Mouse (Mus musculus): ENCODE results near the gene Mrps5. TPM values are rescaled to one million over a fixed set of nuclear protein-coding genes. Genes with fewer than 3 reads are reported as not detected.

The Mrps5 gene
- 159 and 170 TPM in 2 replicates for polyA plus RNA-seq (2014; fragmentation: Nextera tagmentation; extraction: Ambion mirVana)

DNA sequence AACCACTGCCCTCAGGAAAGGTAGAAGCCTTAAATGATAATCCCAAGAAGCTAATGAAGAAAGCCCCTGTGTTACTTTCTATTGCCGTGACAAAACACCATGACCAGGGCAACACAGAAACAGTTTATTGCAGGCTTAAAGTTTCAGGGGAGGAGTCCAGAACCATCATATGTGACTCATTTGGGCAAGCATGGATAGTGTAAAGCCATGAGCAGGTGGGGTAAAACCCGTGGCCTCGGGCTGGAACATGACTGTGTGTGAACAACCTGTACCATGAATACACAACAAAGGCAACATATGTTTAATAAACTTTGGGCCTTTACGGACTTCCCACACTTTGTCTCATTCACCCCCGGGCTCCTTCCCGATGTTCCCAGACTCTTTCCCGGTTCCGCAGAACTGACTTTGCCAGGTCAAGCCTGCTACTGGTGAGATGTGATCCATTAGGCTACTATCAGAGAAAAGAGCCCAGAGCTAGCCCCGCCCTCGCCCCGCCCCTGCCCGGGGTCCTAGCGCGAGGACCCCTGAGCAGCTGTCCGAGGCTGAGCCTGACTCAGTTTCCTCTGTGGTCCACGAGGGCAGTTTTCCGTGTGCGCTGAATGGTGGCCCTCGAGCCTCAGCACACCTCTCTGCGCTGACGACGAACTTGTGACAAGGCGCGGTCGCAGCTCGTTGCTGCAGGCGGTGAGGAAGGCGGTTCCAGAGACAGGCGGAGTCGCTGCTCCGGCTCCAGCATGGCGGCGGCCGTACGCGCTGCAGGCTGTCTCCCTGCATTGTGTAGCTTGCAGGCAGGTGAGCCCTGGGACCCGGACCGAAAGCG is at the start of gene Mrps5, which contains the start of gene Zfp661:
Gene Mrps5, plus strand, starts transcription at position 529 of the 820 bp plus-strand sequence.
Gene Zfp661, minus strand, starts transcription at position 401 of the 820 bp plus-strand sequence.
- peak; percentile 88 for ATAC-seq (ENCODE audit: low FRiP score)
- Histone ChIP-seq H3K27ac (ENCODE audit: low read depth, low read length) (peak within 1 kb of the TSS; percentile 87), H3K4me1 (ENCODE audit: control insufficient read depth, insufficient read depth, low read length) (peaks cover 20% of the 10 kb centered on the region), H3K4me3 (ENCODE audit: low read depth, low read length) (peak within 1 kb of the TSS; percentile 92), H3K9me3 (ENCODE audit: control insufficient read depth, low read length) (no peaks in the 10 kb centered on the region), H3K9ac (ENCODE audit: low read length) (peak within 1 kb of the TSS; percentile 85), H3K4me2 (peak within 1 kb of the TSS; percentile 67), H3K27me3 (ENCODE audit: control insufficient read depth, insufficient read depth, low read length) (no peaks in the 10 kb centered on the region), H3K36me3 (ENCODE audit: control insufficient read depth, insufficient read depth, low read length) (no peaks in the 10 kb centered on the region)
- WGBS, result 5% methylated on average over 39 of the region's 39 CpGs
- DNase-seq (ENCODE audit: low spot score, missing footprints), result peak; percentile 99

DNA sequence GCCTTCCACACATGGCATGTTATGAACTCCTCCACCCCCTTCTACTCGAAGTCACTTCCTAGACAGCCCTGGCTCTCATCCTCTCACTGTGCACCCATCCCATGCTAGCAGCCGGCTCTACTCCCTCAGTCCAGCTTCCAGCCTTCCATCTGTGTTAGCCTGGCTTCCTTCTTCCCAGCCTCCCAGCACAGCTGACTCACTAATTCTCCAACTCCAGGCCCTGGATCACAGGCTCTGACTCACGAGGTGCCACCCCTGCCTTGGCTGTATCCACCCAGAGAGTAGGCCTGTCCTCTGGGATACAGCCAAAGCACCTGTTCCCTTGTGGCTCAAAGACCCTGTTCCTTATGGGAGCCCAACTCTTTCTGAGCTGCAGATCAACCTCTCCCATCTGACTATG is 49.5 kb upstream of the Mrps5 start:
- H3K27me3 ChIP-seq (ENCODE audit: control insufficient read depth, insufficient read depth, low read length), result peaks cover 34% of the 10 kb centered on the region

DNA sequence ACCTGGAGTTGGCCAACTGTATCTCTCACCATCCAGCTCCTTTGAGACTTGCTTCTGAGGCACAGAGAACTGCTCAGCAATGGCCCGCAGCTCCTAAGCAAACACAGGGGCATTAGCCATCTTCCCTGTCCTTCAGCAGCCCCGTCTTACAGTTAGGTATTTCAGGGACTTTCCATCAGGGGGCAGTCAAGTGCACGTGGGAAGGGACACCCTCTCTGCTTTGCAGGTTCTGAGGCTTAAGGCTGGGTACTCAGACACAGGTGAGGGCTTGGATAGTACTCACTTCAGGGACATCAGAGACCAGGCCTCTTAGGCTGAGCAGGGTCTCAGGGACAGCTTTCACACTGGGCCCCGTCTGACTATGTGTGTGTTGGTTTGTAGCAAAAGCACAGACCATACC is 47.5 kb upstream of the Mrps5 start:
- 29% methylated on average over 4 of the region's 4 CpGs for WGBS
- peaks cover 5% of the 10 kb centered on the region; the same call in 1 of the 2 replicates for H3K4me1 ChIP-seq (ENCODE audit: control insufficient read depth, insufficient read depth, low read length)
- no peak overlapping the region for H3K9ac ChIP-seq (ENCODE audit: low read length)
- no peak overlapping the region for H3K4me3 ChIP-seq (ENCODE audit: low read depth, low read length)
- ATAC-seq (ENCODE audit: low FRiP score) (no peak), DNase-seq (ENCODE audit: low spot score, missing footprints) (peak; percentile 80)
- H3K36me3 ChIP-seq (ENCODE audit: control insufficient read depth, insufficient read depth, low read length), result no peaks in the 10 kb centered on the region
- H3K9me3 ChIP-seq (ENCODE audit: control insufficient read depth, low read length), result no peaks in the 10 kb centered on the region
- no peak overlapping the region for H3K27ac ChIP-seq (ENCODE audit: low read depth, low read length)
- H3K4me2 ChIP-seq, result no peak overlapping the region
- H3K27me3 ChIP-seq (ENCODE audit: control insufficient read depth, insufficient read depth, low read length), result peaks cover 35% of the 10 kb centered on the region

More for the DNA sequence above, 49.5 kb upstream of the Mrps5 start:
- H3K4me1 ChIP-seq (ENCODE audit: control insufficient read depth, insufficient read depth, low read length), result peaks cover 5% of the 10 kb centered on the region; the same call in 1 of the 2 replicates
- H3K9ac ChIP-seq (ENCODE audit: low read length), result no peak overlapping the region
- H3K36me3 ChIP-seq (ENCODE audit: control insufficient read depth, insufficient read depth, low read length), result no peaks in the 10 kb centered on the region
- H3K9me3 ChIP-seq (ENCODE audit: control insufficient read depth, low read length), result no peaks in the 10 kb centered on the region
- H3K4me2 ChIP-seq, result no peak overlapping the region
- WGBS, result 80% methylated on average over 3 of the region's 3 CpGs
- DNase-seq (ENCODE audit: low spot score, missing footprints), result peak; percentile 47
- H3K4me3 ChIP-seq (ENCODE audit: low read depth, low read length), result no peak overlapping the region
- ATAC-seq (ENCODE audit: low FRiP score), result no peak
- H3K27ac ChIP-seq (ENCODE audit: low read depth, low read length), result no peak overlapping the region

DNA sequence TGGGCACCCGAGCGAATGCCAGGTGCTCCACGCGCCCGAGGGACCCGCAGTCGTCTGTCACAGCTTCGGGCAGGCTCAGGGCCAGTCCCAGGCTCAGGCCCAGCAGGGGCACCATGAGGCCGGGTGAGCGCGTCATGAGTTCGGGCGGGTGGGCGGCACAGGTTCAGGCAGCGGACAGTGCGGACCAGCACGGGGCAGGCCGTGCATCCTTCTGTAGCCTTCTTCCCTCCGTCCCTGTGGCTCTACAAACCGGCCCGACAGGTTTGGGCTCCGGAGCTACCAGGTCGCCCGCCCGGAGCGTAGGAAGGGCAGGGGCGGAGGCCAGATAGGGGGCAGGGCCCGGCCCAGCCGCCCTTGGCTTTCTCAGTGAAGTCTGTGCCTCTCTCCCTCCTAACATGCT is 45.8 kb upstream of the Mrps5 start, which contains the start of gene Prom2:
Gene Prom2, minus strand, starts transcription at position 283 of the 400 bp plus-strand sequence.
- ATAC-seq (ENCODE audit: low FRiP score), result no peak
- H3K4me2 ChIP-seq, result peak within 1 kb of the TSS; percentile 31
- WGBS, result 2% methylated on average over 28 of the region's 29 CpGs
- no peak for DNase-seq (ENCODE audit: low spot score, missing footprints)
- peaks cover 35% of the 10 kb centered on the region for H3K27me3 ChIP-seq (ENCODE audit: control insufficient read depth, insufficient read depth, low read length)
- peak within 1 kb of the TSS; percentile 38; the same call in 1 of the 2 replicates for H3K9ac ChIP-seq (ENCODE audit: low read length)
- H3K9me3 ChIP-seq (ENCODE audit: control insufficient read depth, low read length), result no peaks in the 10 kb centered on the region
- H3K4me1 ChIP-seq (ENCODE audit: control insufficient read depth, insufficient read depth, low read length), result peaks cover 5% of the 10 kb centered on the region; the same call in 1 of the 2 replicates
- H3K36me3 ChIP-seq (ENCODE audit: control insufficient read depth, insufficient read depth, low read length), result no peaks in the 10 kb centered on the region
- H3K27ac ChIP-seq (ENCODE audit: low read depth, low read length), result no peak within 1 kb of the TSS
- 0 out of 2 replicates have a peak within 1 kb of the TSS, but pooled peaks have one; percentile 7 for H3K4me3 ChIP-seq (ENCODE audit: low read depth, low read length)

DNA sequence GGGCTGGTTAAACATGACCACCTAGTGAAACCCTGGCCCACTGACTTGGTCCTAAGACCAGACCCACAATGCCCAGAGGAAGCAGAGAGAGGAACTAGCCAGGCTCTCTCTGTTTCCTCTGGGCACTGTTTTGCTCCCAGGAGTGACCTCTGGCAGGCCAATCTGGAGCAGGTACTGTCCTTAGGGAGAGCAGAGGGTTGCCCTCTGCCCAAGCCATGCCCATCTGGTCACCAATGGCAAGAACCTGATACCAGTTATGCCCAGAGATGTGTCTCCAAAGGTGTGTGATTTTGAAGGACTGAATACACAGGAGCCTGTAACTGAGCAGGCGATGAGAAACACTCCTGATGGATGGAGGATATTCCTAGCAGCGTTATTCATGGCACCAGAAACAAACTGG is 45.3 kb upstream of the Mrps5 start:
- Histone ChIP-seq H3K4me2 (no peak overlapping the region), H3K4me1 (ENCODE audit: control insufficient read depth, insufficient read depth, low read length) (peaks cover 5% of the 10 kb centered on the region; the same call in 1 of the 2 replicates), H3K4me3 (ENCODE audit: low read depth, low read length) (no peak overlapping the region), H3K36me3 (ENCODE audit: control insufficient read depth, insufficient read depth, low read length) (no peaks in the 10 kb centered on the region), H3K9me3 (ENCODE audit: control insufficient read depth, low read length) (no peaks in the 10 kb centered on the region), H3K27me3 (ENCODE audit: control insufficient read depth, insufficient read depth, low read length) (peaks cover 35% of the 10 kb centered on the region), H3K27ac (ENCODE audit: low read depth, low read length) (no peak overlapping the region), H3K9ac (ENCODE audit: low read length) (no peak overlapping the region)
- ATAC-seq (ENCODE audit: low FRiP score) (no peak), DNase-seq (ENCODE audit: low spot score, missing footprints) (no peak)
- 97% methylated on average over 2 of the region's 2 CpGs for WGBS

DNA sequence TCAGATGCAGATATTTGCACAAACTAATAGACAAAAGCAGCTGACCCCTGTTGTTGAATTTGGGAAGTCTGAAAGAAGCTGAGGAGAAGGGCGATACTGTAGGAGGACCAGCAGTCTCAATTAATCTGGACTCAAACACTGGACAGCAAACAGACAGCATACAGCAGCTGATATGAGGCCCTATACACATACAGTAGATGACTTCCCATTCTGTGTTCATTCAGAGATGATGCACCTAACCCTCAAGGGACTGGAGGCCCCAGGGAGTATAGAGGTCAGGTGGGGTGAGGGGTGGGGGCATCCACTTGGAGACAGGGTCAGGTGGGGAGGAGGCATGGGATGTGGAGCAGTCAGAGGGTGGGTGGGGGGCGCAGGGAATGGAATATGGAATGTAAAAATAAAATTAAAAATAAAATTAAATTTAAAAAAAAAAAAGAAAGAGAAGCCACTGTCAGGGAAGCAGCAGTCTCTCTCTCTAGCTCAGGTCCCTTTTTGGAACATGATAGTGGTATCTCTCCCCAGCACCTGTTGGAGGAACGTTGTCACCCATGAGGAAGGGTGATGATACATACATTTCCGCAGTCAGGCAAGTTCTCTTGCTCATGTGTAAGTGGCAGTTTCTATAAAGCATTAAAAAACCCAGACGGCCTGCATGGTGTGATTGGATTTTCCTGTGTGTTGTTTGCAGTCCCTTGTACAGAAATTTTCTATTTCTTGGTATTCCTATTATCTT is 38.5 kb upstream of the Mrps5 start:
- H3K4me1 ChIP-seq (ENCODE audit: control insufficient read depth, insufficient read depth, low read length), result no peaks in the 10 kb centered on the region
- no peaks in the 10 kb centered on the region for H3K9me3 ChIP-seq (ENCODE audit: control insufficient read depth, low read length)
- H3K9ac ChIP-seq (ENCODE audit: low read length), result no peak overlapping the region
- ATAC-seq (ENCODE audit: low FRiP score), result no peak
- no peak for DNase-seq (ENCODE audit: low spot score, missing footprints)
- H3K27ac ChIP-seq (ENCODE audit: low read depth, low read length), result no peak overlapping the region
- WGBS, result 71% methylated on average over 5 of the region's 5 CpGs
- H3K4me3 ChIP-seq (ENCODE audit: low read depth, low read length), result no peak overlapping the region
- H3K36me3 ChIP-seq (ENCODE audit: control insufficient read depth, insufficient read depth, low read length), result no peaks in the 10 kb centered on the region
- no peaks in the 10 kb centered on the region for H3K27me3 ChIP-seq (ENCODE audit: control insufficient read depth, insufficient read depth, low read length)
- H3K4me2 ChIP-seq, result no peak overlapping the region

DNA sequence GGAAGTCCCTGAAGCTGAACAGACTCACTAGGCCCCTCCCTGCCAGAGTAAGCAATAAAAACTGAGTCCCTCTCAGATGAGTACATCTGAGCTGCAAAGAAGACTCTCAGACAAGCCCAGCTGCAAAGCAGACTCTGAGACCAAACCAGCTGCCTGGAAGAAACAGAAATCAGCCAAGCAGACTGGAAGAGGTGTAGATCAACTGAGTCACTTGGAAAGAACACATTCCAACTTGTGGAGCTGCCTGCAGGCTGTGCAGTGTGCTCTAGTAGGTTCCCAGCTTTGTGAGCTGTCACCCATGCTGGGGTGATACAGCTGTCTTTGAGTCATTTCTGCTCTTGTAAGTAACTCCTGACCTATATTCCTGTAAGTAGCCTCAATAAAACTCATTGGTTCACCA is 37.3 kb upstream of the Mrps5 start:
- Histone ChIP-seq H3K4me2 (no peak overlapping the region), H3K27me3 (ENCODE audit: control insufficient read depth, insufficient read depth, low read length) (no peaks in the 10 kb centered on the region), H3K4me1 (ENCODE audit: control insufficient read depth, insufficient read depth, low read length) (no peaks in the 10 kb centered on the region), H3K27ac (ENCODE audit: low read depth, low read length) (no peak overlapping the region), H3K9me3 (ENCODE audit: control insufficient read depth, low read length) (no peaks in the 10 kb centered on the region), H3K36me3 (ENCODE audit: control insufficient read depth, insufficient read depth, low read length) (no peaks in the 10 kb centered on the region), H3K4me3 (ENCODE audit: low read depth, low read length) (no peak overlapping the region), H3K9ac (ENCODE audit: low read length) (no peak overlapping the region)
- DNase-seq (ENCODE audit: low spot score, missing footprints), result no peak
- ATAC-seq (ENCODE audit: low FRiP score), result no peak

DNA sequence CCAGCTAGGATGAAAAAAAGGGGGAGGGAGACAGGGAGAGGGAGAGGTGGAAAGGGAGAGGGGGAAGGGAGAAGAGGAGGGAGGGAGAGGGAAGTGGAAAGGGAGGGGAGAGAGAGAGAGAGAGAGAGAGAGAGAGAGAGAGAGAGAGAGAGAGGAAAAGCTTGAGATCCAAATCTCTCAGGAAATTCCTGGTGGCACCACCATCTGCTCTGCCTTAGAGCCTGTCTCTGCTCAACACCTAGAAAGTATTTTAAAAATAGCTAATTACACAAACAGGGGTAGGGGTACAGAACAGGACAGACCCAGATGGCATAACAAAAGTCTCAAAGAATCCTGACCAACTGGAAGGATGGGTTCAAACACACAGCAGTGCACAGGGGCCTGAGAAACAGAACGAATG is 36.6 kb upstream of the Mrps5 start:
- WGBS, result 80% methylated on average over 1 of the region's 1 CpGs

DNA sequence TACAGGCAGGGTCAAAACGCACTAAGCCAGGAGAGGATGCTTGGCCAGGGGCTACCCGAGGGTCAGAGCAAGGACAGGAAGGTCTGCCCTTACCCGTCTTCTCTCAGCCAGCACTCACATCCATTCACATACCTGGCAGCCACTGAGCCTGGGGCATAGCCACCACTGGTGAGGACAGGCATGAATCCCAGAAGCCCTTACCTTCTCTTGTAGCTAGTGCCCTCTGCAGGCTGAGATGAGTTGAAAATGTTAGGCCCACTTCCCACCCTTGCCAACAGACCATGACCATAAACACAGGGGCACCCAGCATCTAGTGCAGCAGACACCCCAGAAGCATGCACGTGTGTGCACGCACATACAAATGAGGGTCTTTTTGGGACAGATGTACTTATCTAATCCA is 35.9 kb upstream of the Mrps5 start:
- 49% methylated on average over 5 of the region's 5 CpGs for WGBS
- H3K36me3 ChIP-seq (ENCODE audit: control insufficient read depth, insufficient read depth, low read length), result no peaks in the 10 kb centered on the region
- H3K9ac ChIP-seq (ENCODE audit: low read length), result no peak overlapping the region
- no peak overlapping the region for H3K4me3 ChIP-seq (ENCODE audit: low read depth, low read length)
- no peak for ATAC-seq (ENCODE audit: low FRiP score)
- no peak for DNase-seq (ENCODE audit: low spot score, missing footprints)
- no peak overlapping the region for H3K27ac ChIP-seq (ENCODE audit: low read depth, low read length)
- no peaks in the 10 kb centered on the region for H3K27me3 ChIP-seq (ENCODE audit: control insufficient read depth, insufficient read depth, low read length)
- no peak overlapping the region for H3K4me2 ChIP-seq
- no peaks in the 10 kb centered on the region for H3K4me1 ChIP-seq (ENCODE audit: control insufficient read depth, insufficient read depth, low read length)
- H3K9me3 ChIP-seq (ENCODE audit: control insufficient read depth, low read length), result no peaks in the 10 kb centered on the region

More for the DNA sequence above, 36.6 kb upstream of the Mrps5 start:
- H3K4me3 ChIP-seq (ENCODE audit: low read depth, low read length), result no peak overlapping the region
- H3K4me2 ChIP-seq, result no peak overlapping the region
- H3K36me3 ChIP-seq (ENCODE audit: control insufficient read depth, insufficient read depth, low read length), result no peaks in the 10 kb centered on the region
- no peak overlapping the region for H3K9ac ChIP-seq (ENCODE audit: low read length)
- H3K4me1 ChIP-seq (ENCODE audit: control insufficient read depth, insufficient read depth, low read length), result no peaks in the 10 kb centered on the region
- DNase-seq (ENCODE audit: low spot score, missing footprints) (no peak), ATAC-seq (ENCODE audit: low FRiP score) (no peak)
- no peaks in the 10 kb centered on the region for H3K27me3 ChIP-seq (ENCODE audit: control insufficient read depth, insufficient read depth, low read length)
- H3K9me3 ChIP-seq (ENCODE audit: control insufficient read depth, low read length), result no peaks in the 10 kb centered on the region
- no peak overlapping the region for H3K27ac ChIP-seq (ENCODE audit: low read depth, low read length)

Data from midbrain, embryonic 11.5 days (tissue).